Mouse (Mus musculus) heart, postnatal 0 days (tissue): ENCODE results near the gene Myo1b. TPM values are rescaled to one million over a fixed set of nuclear protein-coding genes. Genes with fewer than 3 reads are reported as not detected.
A peak's percentile ranks its signal among the peaks of the same experiment; 100 is the strongest.

ENCODE experiments used
- ATAC-seq: fragments of 200-750 bp; cut with Nextera tagmentation; 2 replicates; pipeline ENCODE4 v1.8.0; 2017; ENCODE audit warnings: low read depth, moderate number of reproducible peaks, moderate library complexity; ENCODE audit not compliant: insufficient read depth
- DNase-seq: peaks from one replicate; pipeline ENCODE4 v3.0.0-alpha.2; 2016; ENCODE audit warnings: low spot score
- H3K27ac ChIP-seq: fragments of 300-500 bp; sonication (generic); 2 replicates; pipeline ENCODE4 v1.5.1; 2014; ENCODE audit warnings: low read depth, mild to moderate bottlenecking
- H3K27me3 ChIP-seq: fragments of 300-500 bp; sonication (generic); 2 replicates; pipeline ENCODE4 v1.6.1; 2014; ENCODE audit warnings: low read length, mixed read lengths; ENCODE audit not compliant: control insufficient read depth, insufficient read depth
- H3K36me3 ChIP-seq: fragments of 300-500 bp; sonication (generic); replicated peaks from 2 replicates; pipeline ENCODE4 v1.6.1; 2014; ENCODE audit warnings: low read length, mixed read lengths; ENCODE audit not compliant: control insufficient read depth, insufficient read depth
- H3K4me1 ChIP-seq: fragments of 300-500 bp; sonication (generic); 2 replicates; pipeline ENCODE4 v1.6.1; 2014; ENCODE audit warnings: antibody characterized with exemption; ENCODE audit not compliant: control insufficient read depth, insufficient read depth
- H3K4me2 ChIP-seq: fragments of 300-500 bp; sonication (generic); 2 replicates; pipeline ENCODE4 v1.6.1; 2014; ENCODE audit warnings: low read depth, mild to moderate bottlenecking, low read length, moderate library complexity
- H3K4me3 ChIP-seq: fragments of 300-500 bp; sonication (generic); 2 replicates; pipeline ENCODE4 v1.5.1; 2014; ENCODE audit warnings: low read depth, low read length
- H3K9ac ChIP-seq: fragments of 300-500 bp; sonication (generic); replicated peaks from 2 replicates; pipeline ENCODE4 v1.6.1; 2014; ENCODE audit warnings: low read depth, low read length, mixed read lengths
- H3K9me3 ChIP-seq: fragments of 300-500 bp; sonication (generic); replicated peaks from 2 replicates; pipeline ENCODE4 v1.6.1; 2016; ENCODE audit warnings: low read length; ENCODE audit not compliant: control insufficient read depth
- CTCF ChIP-seq: IDR thresholded peaks from 2 replicates; pipeline ENCODE4 v1.5.1; 2016; ENCODE audit warnings: antibody characterized with exemption, control low read depth, low read depth
- EP300 ChIP-seq: IDR thresholded peaks from 2 replicates; pipeline ENCODE4 v1.6.1; 2016; ENCODE audit warnings: antibody characterized with exemption, low read depth
- WGBS: fragments of 180-500 bp; shearing (Covaris S2); extraction: QIAGEN DNeasy Blood & Tissue Kit; methylation state at CpG from one replicate; pipeline ENCODE4 v1.1.7; 2014; 5-methylcytosine and 5-hydroxymethylcytosine counted together
- polyA plus RNA-seq: library from polyadenylated mRNA; unstranded; fragments of >200 nt; fragmentation: Nextera tagmentation; extraction: Ambion mirVana; gene quantifications from 2 replicates; pipeline ENCODE4 v1.2.1, GENCODE M21; 2015
- total RNA-seq: library from RNA; depleted of rRNA; stranded (reverse); fragments of >200 nt; gene quantifications from 2 replicates; pipeline ENCODE4 v1.2.3, GENCODE M21; 2014; ENCODE audit warnings: low replicate concordance; rRNA removed

Myo1b gene
- 12.6 and 14.0 TPM in 2 replicates for total RNA-seq
- polyA plus RNA-seq, result 22.8 and 24.3 TPM in 2 replicates

DNA sequence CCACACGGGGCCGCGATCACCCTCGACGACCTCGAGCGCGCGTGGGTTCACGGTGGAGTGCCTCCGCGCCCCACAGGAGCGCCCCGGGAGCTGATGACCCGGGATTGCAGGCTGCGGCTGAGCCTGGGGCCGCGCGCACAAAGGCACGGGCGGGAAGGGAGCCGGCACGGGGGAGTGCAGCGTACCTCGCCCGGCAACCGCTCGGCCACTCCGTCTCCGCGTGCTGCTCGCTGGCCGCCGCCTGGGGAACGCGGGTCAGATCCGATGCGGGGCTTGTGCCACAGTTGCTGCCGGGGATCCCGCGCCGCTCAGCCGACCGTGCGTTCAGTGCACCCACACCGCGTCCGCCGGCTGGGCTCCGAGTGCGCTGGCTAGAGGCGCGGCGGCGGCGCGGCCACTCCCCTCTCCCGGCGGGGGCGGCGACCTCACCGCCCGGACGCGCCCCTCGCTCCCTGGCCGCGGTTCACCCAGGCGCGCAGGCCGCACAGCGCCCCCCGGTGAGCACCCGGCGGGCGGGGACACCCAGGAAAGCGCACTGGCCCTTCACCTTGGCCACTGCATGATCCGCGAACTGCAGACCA, at the start of gene Myo1b:
Gene Myo1b (minus strand): TSS at position 496 of the 581 bp plus-strand sequence.
- Histone ChIP-seq H3K27ac (peak within 1 kb of the TSS; percentile 88), H3K27me3 (no peaks in the 10 kb centered on the region), H3K4me1 (peaks cover 11% of the 10 kb centered on the region; the same call in 1 of the 2 replicates), H3K9me3 (no peaks in the 10 kb centered on the region), H3K4me3 (peak within 1 kb of the TSS; percentile 73), H3K4me2 (peak within 1 kb of the TSS; percentile 93), H3K36me3 (no peaks in the 10 kb centered on the region), H3K9ac (peak within 1 kb of the TSS; percentile 78)
- ATAC-seq (peak; percentile 84), DNase-seq (peak; percentile 55)
- TF ChIP-seq EP300, result no peak
- TF ChIP-seq CTCF, result peak; percentile 51
- WGBS, result under 1% methylated on average over 70 of the region's 79 CpGs

DNA sequence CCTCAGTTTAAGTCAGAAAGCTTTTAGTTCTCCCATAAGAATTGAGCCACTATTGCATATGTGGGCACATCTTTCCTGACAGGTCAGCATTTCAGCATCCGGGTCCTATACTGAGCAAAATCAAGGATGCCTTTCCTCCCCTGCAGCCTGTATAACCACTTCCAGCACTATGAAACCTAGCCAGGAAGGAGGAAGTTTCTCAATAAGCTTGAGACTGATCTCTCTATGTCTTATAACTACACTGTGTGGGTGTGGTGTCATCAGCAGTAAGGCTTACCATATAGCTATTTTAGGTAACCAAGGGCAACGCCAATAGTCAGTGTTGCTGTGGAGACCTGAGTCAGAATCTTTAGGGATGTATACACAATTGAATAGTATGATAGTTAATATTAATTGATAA, 48.8 kb upstream of the Myo1b start:
- DNase-seq, result no peak
- no peak for ATAC-seq
- Histone ChIP-seq H3K27ac (no peak overlapping the region), H3K9ac (no peak overlapping the region), H3K36me3 (no peaks in the 10 kb centered on the region), H3K27me3 (no peaks in the 10 kb centered on the region), H3K4me3 (no peak overlapping the region), H3K4me2 (no peak overlapping the region), H3K4me1 (peaks cover 6% of the 10 kb centered on the region; the same call in 1 of the 2 replicates), H3K9me3 (no peaks in the 10 kb centered on the region)
- 91% methylated on average over 2 of the region's 2 CpGs for WGBS
- no peak for TF ChIP-seq EP300
- no peak for TF ChIP-seq CTCF

DNA sequence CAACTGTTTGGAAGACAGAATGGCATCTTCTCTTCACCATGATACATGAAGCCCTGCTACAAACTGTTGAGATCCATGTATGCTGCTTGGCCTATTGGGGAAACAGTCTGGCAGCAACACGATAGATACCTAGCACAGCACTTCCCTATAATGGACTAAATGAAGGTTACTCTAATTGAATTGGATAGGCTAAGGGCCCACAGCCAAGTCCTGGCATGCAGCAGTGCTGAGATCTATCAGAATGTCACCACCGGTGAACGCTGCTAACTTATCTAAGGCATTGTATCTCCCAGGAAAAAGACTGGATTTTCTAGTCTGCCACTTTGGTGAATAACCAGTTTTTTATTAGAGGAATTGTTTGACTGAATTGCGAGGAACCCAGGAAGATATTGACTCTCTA, 31.2 kb upstream of the Myo1b start:
- Histone ChIP-seq H3K27ac (no peak overlapping the region), H3K9me3 (no peaks in the 10 kb centered on the region), H3K36me3 (no peaks in the 10 kb centered on the region), H3K4me1 (no peaks in the 10 kb centered on the region; the same call in 1 of the 2 replicates), H3K27me3 (no peaks in the 10 kb centered on the region), H3K4me2 (no peak overlapping the region), H3K4me3 (no peak overlapping the region), H3K9ac (no peak overlapping the region)
- WGBS, result 42% methylated on average over 4 of the region's 4 CpGs
- DNase-seq (no peak), ATAC-seq (no peak)
- TF ChIP-seq EP300, result no peak
- TF ChIP-seq CTCF, result no peak

DNA sequence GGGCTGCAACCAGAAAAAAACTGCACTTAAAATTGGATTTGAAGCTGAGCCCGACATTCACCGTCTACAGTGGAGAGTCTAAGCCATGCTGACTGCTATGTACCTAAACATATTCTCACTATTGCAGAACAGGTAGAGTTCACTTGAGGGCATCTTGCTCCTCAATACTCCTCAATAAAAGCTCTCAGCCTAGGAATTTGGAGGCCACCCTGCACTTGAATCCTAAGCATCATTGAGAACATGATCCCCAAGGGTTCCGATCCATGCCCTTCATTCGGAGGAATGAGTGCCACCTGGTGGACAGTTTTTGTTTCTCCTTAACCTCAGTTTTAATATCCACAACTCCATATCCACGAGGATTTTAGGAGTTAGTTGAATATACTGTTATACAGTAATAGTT, 28.9 kb upstream of the Myo1b start:
- ATAC-seq, result no peak
- no peaks in the 10 kb centered on the region; the same call in 1 of the 2 replicates for H3K4me1 ChIP-seq
- WGBS, result 39% methylated on average over 5 of the region's 5 CpGs
- H3K4me2 ChIP-seq, result no peak overlapping the region
- no peaks in the 10 kb centered on the region for H3K9me3 ChIP-seq
- H3K9ac ChIP-seq, result no peak overlapping the region
- no peak overlapping the region for H3K4me3 ChIP-seq
- H3K27me3 ChIP-seq, result no peaks in the 10 kb centered on the region
- TF ChIP-seq CTCF, result peak; percentile 82
- TF ChIP-seq EP300, result no peak
- H3K36me3 ChIP-seq, result no peaks in the 10 kb centered on the region
- no peak overlapping the region for H3K27ac ChIP-seq
- DNase-seq, result peak; percentile 53

DNA sequence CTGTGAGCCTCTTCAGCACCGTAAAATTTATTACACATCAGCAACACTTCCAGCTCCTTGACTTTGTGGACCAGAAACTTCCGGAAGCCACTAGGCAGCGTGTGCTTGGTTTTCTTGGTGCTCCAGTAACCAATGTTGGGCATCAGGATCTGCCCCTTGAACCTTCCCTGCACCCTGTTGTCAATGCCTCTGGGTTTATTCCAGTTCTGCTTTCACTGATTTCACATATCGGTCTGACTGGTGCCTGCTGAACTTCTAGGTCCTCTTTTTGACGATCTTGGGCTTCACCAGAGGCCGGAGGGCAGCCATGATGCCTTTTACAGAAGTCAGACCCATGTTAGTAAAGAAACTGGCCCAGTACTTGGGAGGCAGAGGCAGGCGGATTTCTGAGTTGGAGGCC, 22.5 kb upstream of the Myo1b start:
- Histone ChIP-seq H3K27ac (no peak overlapping the region), H3K36me3 (no peaks in the 10 kb centered on the region), H3K9me3 (no peaks in the 10 kb centered on the region), H3K4me2 (no peak overlapping the region), H3K9ac (no peak overlapping the region), H3K4me1 (no peaks in the 10 kb centered on the region; the same call in 1 of the 2 replicates), H3K27me3 (no peaks in the 10 kb centered on the region), H3K4me3 (no peak overlapping the region)
- DNase-seq (no peak), ATAC-seq (no peak)
- 87% methylated on average over 7 of the region's 7 CpGs for WGBS
- TF ChIP-seq EP300, result no peak
- no peak for TF ChIP-seq CTCF

DNA sequence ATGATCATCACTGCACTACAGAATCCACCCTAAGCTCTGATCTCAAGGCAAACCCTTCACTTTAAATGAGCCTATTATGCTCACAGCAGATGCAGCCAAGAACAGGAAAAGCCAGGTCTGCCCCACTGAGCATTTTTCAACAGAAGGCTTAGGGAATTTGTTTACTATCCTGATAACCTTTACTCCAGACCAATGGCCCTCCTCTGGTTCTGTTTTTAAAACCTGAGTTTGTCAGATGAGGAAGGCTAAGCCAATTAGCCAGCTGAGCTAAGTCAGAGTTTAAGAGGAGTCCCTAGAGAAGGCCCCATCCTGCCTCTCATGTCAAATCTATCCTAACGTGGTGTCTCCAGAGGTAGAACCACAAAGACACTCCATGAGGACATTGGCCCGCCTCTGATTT, 19.1 kb upstream of the Myo1b start:
- H3K4me3 ChIP-seq, result no peak overlapping the region
- WGBS, result 49% methylated on average over 2 of the region's 2 CpGs
- H3K27me3 ChIP-seq, result no peaks in the 10 kb centered on the region
- no peaks in the 10 kb centered on the region for H3K4me1 ChIP-seq
- DNase-seq (no peak), ATAC-seq (no peak)
- no peaks in the 10 kb centered on the region for H3K36me3 ChIP-seq
- H3K9me3 ChIP-seq, result no peaks in the 10 kb centered on the region
- no peak overlapping the region for H3K4me2 ChIP-seq
- peak overlapping the region; percentile 20; the same call in 1 of the 2 replicates for H3K27ac ChIP-seq
- no peak overlapping the region for H3K9ac ChIP-seq
- TF ChIP-seq CTCF (no peak), EP300 (no peak)
